Mouse (Mus musculus) hindbrain, embryonic 11.5 days (tissue): ENCODE data around the gene Rims4. TPM values are rescaled to one million over a fixed set of nuclear protein-coding genes. Genes with fewer than 3 reads are reported as not detected.
A peak's percentile ranks its signal among the peaks of the same experiment; 100 is the strongest.

Experiments
- ATAC-seq: fragments of 200-750 bp; cut with Nextera tagmentation; 2 replicates; pipeline ENCODE4 v1.8.0; 2017; ENCODE audit warnings: mild to moderate bottlenecking, moderate TSS enrichment, moderate library complexity; ENCODE audit not compliant: low FRiP score
- DNase-seq: peaks from one replicate; pipeline ENCODE4 v3.0.0-alpha.2; 2015; ENCODE audit warnings: low spot score
- H3K27ac ChIP-seq: fragments of 300-500 bp; sonication (generic); 2 replicates; pipeline ENCODE4 v1.5.1; 2014; ENCODE audit warnings: mild to moderate bottlenecking, low read depth, low read length
- H3K27me3 ChIP-seq: fragments of 300-500 bp; sonication (generic); 2 replicates; pipeline ENCODE4 v1.6.1; 2014; ENCODE audit warnings: mild to moderate bottlenecking, low read length, moderate library complexity, mixed read lengths; ENCODE audit not compliant: control insufficient read depth, insufficient read depth
- H3K36me3 ChIP-seq: fragments of 300-500 bp; sonication (generic); 2 replicates; pipeline ENCODE4 v1.6.1; 2014; ENCODE audit warnings: mild to moderate bottlenecking, low read length, moderate library complexity, mixed read lengths; ENCODE audit not compliant: control insufficient read depth, insufficient read depth
- H3K4me1 ChIP-seq: fragments of 300-500 bp; sonication (generic); replicated peaks from 2 replicates; pipeline ENCODE4 v1.6.1; 2014; ENCODE audit warnings: low read length, mixed read lengths; ENCODE audit not compliant: control insufficient read depth, insufficient read depth
- H3K4me2 ChIP-seq: fragments of 300-500 bp; sonication (generic); replicated peaks from 2 replicates; pipeline ENCODE4 v1.6.1; 2014; ENCODE audit warnings: mild to moderate bottlenecking, low read depth, low read length
- H3K4me3 ChIP-seq: fragments of 300-500 bp; sonication (generic); 2 replicates; pipeline ENCODE4 v1.5.1; 2014; ENCODE audit warnings: low read depth, low read length
- H3K9ac ChIP-seq: fragments of 300-500 bp; sonication (generic); 2 replicates; pipeline ENCODE4 v1.6.1; 2014; ENCODE audit warnings: low read depth, low read length
- H3K9me3 ChIP-seq: fragments of 300-500 bp; sonication (generic); 2 replicates; pipeline ENCODE4 v1.6.1; 2016; ENCODE audit warnings: low read length; ENCODE audit not compliant: control insufficient read depth
- WGBS: fragments of 180-500 bp; shearing (Covaris S2); extraction: QIAGEN DNeasy Blood & Tissue Kit; methylation state at CpG from one replicate; pipeline ENCODE4 v1.1.7; 2014; 5-methylcytosine and 5-hydroxymethylcytosine counted together
- polyA plus RNA-seq: library from polyadenylated mRNA; unstranded; fragments of >200 nt; fragmentation: Nextera tagmentation; extraction: Ambion mirVana; gene quantifications from 2 replicates; pipeline ENCODE4 v1.2.1, GENCODE M21; 2014

Rims4 gene
- polyA plus RNA-seq, 1 experiment from 2014 or later, result 0.71 TPM

DNA sequence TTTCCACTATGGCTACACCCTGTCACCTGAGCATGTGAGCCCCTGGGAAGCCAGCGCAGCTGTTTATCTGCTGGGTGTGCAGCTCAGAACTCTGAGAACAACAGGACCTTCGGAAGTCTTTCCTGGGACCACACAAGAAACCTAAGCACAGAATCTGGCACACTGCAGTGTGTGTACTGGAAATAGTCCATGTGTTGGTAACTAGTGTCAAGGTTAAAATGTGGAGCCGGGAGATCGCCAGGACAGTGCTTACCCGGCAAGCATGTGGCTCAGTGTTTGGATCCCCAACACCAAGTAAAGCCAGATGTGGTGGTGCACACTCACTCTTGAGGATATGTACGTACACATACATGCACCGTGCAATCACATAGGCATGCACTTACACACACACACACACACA, 17.4 kb downstream of the Rims4 start:
- no peaks in the 10 kb centered on the region for H3K36me3 ChIP-seq
- H3K9me3 ChIP-seq, result no peaks in the 10 kb centered on the region
- ATAC-seq (no peak), DNase-seq (no peak)
- H3K4me2 ChIP-seq, result no peak overlapping the region
- no peak overlapping the region for H3K4me3 ChIP-seq
- WGBS, result 87% methylated on average over 7 of the region's 7 CpGs
- no peaks in the 10 kb centered on the region for H3K27me3 ChIP-seq
- H3K4me1 ChIP-seq, result no peaks in the 10 kb centered on the region
- H3K9ac ChIP-seq, result no peak overlapping the region
- no peak overlapping the region for H3K27ac ChIP-seq

DNA sequence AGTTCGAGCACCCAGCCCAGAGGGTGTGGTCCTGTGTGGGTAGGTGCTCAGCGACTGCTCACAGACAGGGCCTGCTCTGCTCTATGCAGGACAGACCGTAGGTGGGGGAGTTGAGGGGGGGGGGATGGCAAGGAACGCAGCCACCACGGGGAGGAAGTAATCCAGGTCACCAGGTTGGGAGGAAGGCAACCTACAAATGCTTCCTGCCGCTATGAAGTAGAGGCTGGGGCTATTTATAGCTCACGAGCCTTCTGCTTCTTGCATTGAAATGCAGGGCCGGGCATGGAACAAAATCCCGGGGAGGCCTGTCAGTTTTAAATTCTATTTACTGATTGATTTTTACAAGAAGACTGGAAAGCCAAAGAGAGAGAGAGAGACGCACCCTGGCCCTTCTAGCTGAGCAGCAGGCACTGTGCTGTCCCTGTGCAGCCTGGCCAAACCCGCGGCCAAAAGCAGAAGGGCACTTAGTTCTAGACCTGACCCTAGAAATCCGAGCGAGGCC, 18.5 kb downstream of the Rims4 start:
- 59% methylated on average over 14 of the region's 14 CpGs for WGBS
- ATAC-seq, result no peak
- Histone ChIP-seq H3K4me2 (no peak overlapping the region), H3K27me3 (no peaks in the 10 kb centered on the region), H3K36me3 (no peaks in the 10 kb centered on the region), H3K9me3 (no peaks in the 10 kb centered on the region), H3K4me1 (no peaks in the 10 kb centered on the region), H3K9ac (no peak overlapping the region), H3K4me3 (no peak overlapping the region), H3K27ac (no peak overlapping the region)
- no peak for DNase-seq

DNA sequence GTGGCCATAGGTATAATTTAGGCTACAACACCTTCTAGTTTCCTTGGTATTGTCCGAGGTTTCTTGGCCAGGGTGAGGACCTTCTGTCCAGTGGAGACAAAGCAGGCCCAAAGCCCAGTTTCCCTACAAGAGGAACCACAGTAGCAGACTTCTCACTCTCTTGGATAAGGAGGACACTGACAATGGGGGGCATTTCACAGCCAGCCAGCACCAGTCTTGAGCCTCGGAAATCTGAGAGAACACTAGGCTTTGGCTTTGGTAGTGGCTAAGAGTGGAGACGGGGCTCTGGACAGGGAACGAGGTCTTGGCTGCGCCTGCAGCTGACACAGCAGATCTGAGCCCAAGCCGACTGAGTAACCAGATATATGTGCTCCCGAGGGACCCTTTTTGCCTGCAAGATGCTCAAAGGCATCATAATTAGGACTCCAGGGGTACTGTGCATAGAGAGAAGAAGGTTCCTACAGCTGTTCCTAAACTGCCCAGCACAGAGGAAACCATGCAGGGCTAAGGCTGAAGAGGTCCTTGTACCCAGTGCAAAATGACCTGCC, 20.4 kb downstream of the Rims4 start:
- 85% methylated on average over 7 of the region's 7 CpGs for WGBS
- H3K36me3 ChIP-seq, result no peaks in the 10 kb centered on the region

DNA sequence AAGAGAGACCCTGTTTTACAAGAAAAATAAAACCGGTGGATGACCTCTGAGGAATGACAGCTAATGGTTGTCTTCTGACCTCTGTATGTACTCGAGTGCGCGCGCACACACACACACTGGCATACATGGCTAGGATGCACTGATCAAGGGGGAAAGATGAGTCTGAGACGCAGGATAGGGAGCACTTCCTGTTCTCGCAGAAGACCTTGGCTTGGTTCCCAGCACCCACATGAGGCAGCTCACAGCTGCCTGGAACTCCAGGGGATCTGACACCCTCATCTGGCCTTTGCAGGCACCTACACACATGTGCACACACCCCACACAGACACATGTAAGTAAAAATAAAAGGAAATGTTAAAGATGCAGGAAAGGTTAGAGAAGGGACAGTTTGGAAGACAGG, 21.5 kb downstream of the Rims4 start:
- ATAC-seq (no peak), DNase-seq (no peak)
- WGBS, result 94% methylated on average over 7 of the region's 7 CpGs
- no peak overlapping the region for H3K9ac ChIP-seq
- no peaks in the 10 kb centered on the region for H3K9me3 ChIP-seq
- H3K4me2 ChIP-seq, result no peak overlapping the region
- no peaks in the 10 kb centered on the region for H3K36me3 ChIP-seq
- no peaks in the 10 kb centered on the region for H3K27me3 ChIP-seq
- no peak overlapping the region for H3K4me3 ChIP-seq
- no peaks in the 10 kb centered on the region for H3K4me1 ChIP-seq
- H3K27ac ChIP-seq, result no peak overlapping the region

More for the DNA sequence above, 20.4 kb downstream of the Rims4 start:
- Histone ChIP-seq H3K9me3 (no peaks in the 10 kb centered on the region), H3K4me2 (no peak overlapping the region), H3K4me1 (no peaks in the 10 kb centered on the region), H3K9ac (no peak overlapping the region), H3K27me3 (no peaks in the 10 kb centered on the region), H3K4me3 (no peak overlapping the region), H3K27ac (no peak overlapping the region)
- ATAC-seq (no peak), DNase-seq (no peak)

DNA sequence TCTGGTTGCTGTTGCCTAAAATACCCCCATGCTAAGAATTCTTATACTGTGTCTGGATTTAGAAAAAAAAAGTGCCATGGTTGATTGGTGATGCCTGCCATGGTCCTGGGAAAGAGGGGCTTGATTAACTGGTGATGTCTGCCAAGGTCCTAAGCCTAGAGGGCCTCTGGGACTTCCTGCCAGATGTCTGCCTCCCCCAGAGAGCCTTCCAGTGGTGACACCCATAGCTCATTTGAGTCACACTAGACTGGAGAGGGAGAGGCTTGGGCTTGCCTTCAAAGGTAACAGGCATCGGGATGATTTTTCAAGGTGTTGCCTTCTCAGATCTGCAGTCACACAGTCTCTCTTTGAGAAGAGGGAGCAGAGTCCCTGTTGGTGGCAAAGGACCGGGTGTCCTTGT, 23.3 kb downstream of the Rims4 start:
- no peak for DNase-seq
- H3K27me3 ChIP-seq, result no peaks in the 10 kb centered on the region
- no peaks in the 10 kb centered on the region for H3K36me3 ChIP-seq
- H3K9me3 ChIP-seq, result no peaks in the 10 kb centered on the region
- H3K4me2 ChIP-seq, result no peak overlapping the region
- no peak overlapping the region for H3K4me3 ChIP-seq
- no peak overlapping the region for H3K9ac ChIP-seq
- H3K27ac ChIP-seq, result no peak overlapping the region
- H3K4me1 ChIP-seq, result no peaks in the 10 kb centered on the region
- 62% methylated on average over 2 of the region's 2 CpGs for WGBS
- no peak for ATAC-seq

DNA sequence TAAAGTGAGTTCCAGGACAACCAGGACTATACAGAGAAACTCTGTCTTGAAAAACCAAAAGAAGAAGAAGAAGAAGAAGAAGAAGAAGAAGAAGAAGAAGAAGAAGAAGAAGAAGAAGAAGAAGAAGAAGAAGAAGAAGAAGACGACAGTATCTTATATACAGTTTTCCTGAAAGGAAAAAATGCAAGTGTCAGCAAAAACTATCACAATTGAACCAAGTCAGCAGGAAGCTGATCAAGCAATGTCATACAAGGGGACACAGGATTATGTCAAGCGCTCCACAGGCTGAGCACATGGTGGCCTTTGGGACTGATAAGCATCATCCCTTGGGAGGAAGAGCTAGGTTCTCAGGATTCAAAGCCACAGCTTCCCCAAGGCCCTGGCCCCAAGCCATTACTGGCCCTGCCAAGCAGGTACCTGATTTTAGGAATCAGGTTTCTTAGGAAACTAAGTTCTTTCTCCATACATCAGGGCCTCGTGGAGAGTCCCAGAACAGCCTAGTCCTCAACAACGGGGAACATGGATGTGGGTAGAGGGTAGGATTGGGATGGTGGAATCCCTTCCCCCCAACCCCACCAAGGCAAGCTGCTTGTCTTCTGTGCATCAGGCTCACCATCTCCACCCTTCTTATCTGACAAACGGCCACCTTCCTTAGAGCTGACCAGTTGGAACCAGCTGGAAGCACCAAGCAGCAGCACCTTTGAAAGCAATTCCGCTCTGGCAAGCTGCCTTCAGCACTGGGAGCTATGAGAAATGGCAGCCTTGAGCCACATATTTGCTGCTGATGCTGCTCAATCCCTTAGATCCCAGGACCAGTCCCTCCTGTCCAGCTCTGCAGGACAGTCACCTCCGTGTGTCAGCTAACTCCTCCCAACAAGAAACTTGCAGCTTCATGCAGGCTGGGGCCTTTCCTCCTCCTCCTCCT, 24.8 kb downstream of the Rims4 start:
- Histone ChIP-seq H3K27me3 (no peaks in the 10 kb centered on the region), H3K4me2 (no peak overlapping the region), H3K4me1 (no peaks in the 10 kb centered on the region), H3K9me3 (no peaks in the 10 kb centered on the region), H3K36me3 (no peaks in the 10 kb centered on the region), H3K9ac (no peak overlapping the region), H3K27ac (no peak overlapping the region), H3K4me3 (no peak overlapping the region)
- ATAC-seq, result no peak
- WGBS, result 67% methylated on average over 7 of the region's 7 CpGs
- DNase-seq, result no peak

DNA sequence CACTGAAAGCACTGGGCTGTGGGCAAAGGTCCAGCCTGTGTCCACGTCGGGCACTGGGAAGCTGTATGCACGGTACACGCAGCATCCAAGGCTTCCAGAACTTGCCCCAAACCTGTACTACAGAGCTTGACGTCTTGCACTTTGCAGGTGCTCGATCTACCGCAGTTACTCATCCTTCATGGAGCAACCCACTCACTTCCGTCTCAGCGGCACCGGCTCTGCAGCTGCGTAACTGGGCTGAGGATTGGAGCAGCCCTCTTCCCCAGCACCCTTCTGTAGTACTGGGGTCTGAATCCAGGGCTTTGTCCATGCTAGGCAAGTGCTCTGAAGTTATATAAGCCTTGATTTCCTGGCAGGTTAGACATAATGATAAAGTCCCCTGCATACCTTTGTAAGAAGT, 27.2 kb downstream of the Rims4 start:
- no peaks in the 10 kb centered on the region for H3K36me3 ChIP-seq
- ATAC-seq, result no peak
- no peak overlapping the region for H3K9ac ChIP-seq
- no peak for DNase-seq
- H3K9me3 ChIP-seq, result no peaks in the 10 kb centered on the region
- H3K4me3 ChIP-seq, result no peak overlapping the region
- H3K27ac ChIP-seq, result no peak overlapping the region
- WGBS, result 94% methylated on average over 11 of the region's 11 CpGs
- no peak overlapping the region for H3K4me2 ChIP-seq
- no peaks in the 10 kb centered on the region for H3K27me3 ChIP-seq
- no peaks in the 10 kb centered on the region for H3K4me1 ChIP-seq

DNA sequence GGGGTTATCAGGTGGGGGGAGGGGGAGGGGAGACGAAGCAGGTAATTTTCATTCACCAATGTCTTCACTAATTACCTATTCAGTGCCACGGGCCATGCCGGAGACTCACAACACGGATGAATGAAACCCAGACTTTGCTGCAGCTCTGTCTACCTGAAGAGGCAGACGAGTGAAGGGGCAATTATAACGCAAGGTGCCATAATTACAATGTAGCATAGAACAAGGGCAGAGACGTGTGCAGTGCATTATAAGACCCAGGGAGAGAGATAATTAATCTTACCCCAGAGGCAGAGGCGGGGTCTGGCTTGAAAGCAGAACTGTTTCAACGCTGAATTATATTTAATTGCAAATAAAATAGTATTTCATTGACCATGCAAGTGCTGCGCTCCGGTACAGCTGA, 27.9 kb downstream of the Rims4 start:
- DNase-seq, result no peak
- 75% methylated on average over 11 of the region's 11 CpGs for WGBS
- Histone ChIP-seq H3K36me3 (no peaks in the 10 kb centered on the region), H3K9ac (no peak overlapping the region), H3K4me1 (no peaks in the 10 kb centered on the region), H3K27me3 (no peaks in the 10 kb centered on the region), H3K27ac (no peak overlapping the region), H3K4me3 (no peak overlapping the region), H3K4me2 (no peak overlapping the region), H3K9me3 (no peaks in the 10 kb centered on the region)
- no peak for ATAC-seq

DNA sequence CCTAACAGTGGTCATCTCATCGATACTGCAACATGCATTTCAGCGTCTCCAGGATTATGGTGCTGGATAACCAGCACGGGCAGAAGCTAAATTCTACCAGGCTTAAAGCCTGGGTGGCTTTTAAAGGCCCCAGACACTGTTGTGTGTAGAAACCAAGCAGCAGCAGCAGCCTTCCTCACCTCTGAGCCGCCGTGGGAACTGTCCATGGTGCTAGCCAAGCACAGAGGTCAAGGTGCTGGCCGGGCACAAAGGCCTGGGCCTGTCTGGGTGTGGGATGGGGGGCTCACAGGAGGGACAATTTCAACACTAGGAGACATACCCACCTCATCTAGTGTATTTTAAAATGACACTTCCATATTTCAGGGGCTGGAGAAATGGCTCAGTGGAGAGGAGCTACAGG, 29.1 kb downstream of the Rims4 start:
- Histone ChIP-seq H3K9me3 (no peaks in the 10 kb centered on the region), H3K27ac (no peak overlapping the region), H3K36me3 (no peaks in the 10 kb centered on the region), H3K4me3 (no peak overlapping the region), H3K4me2 (no peak overlapping the region), H3K27me3 (no peaks in the 10 kb centered on the region), H3K9ac (no peak overlapping the region), H3K4me1 (no peaks in the 10 kb centered on the region)
- ATAC-seq, result no peak
- 40% methylated on average over 6 of the region's 6 CpGs for WGBS
- peak; percentile 39 for DNase-seq
